Mouse (Mus musculus) thymus, adult 2 months (tissue): Measurements from ENCODE around the gene Lax1. TPM values are rescaled to one million over a fixed set of nuclear protein-coding genes. Genes with fewer than 3 reads are reported as not detected.

ENCODE experiments used
- DNase-seq: peaks from one replicate; pipeline ENCODE4 v3.0.0; 2021
- H3K27ac ChIP-seq: fragments of 200-500 bp; 2 replicates; pipeline ENCODE4 v1.5.1; 2012; ENCODE audit warnings: low read length, control low read depth; ENCODE audit not compliant: control insufficient read depth, insufficient read depth
- H3K27me3 ChIP-seq: fragments of 200-500 bp; 2 replicates; pipeline ENCODE4 v1.6.1; 2012; ENCODE audit warnings: mild to moderate bottlenecking, low read length, moderate library complexity, mixed read lengths; ENCODE audit not compliant: control insufficient read depth, insufficient read depth
- H3K36me3 ChIP-seq: fragments of 200-500 bp; 2 replicates; pipeline ENCODE4 v1.6.1; 2012; ENCODE audit warnings: mild to moderate bottlenecking, low read length, moderate library complexity; ENCODE audit not compliant: control insufficient read depth, insufficient read depth
- H3K4me1 ChIP-seq: fragments of 200-500 bp; replicated peaks from 2 replicates; pipeline ENCODE4 v1.6.1; 2012; ENCODE audit warnings: low read length; ENCODE audit not compliant: control insufficient read depth, insufficient read depth
- H3K4me3 ChIP-seq: fragments of 200-500 bp; 2 replicates; pipeline ENCODE4 v1.5.1; 2012; ENCODE audit warnings: mild to moderate bottlenecking, low read length, control low read depth, moderate library complexity; ENCODE audit not compliant: control insufficient read depth, insufficient read depth
- CTCF ChIP-seq: fragments of 200-500 bp; IDR thresholded peaks from 2 replicates; pipeline ENCODE4 v1.5.1; 2012; ENCODE audit warnings: mild to moderate bottlenecking, control low read depth, low read length, moderate library complexity, borderline replicate concordance; ENCODE audit not compliant: control insufficient read depth, poor library complexity, insufficient read depth; ENCODE audit errors: extremely low read depth
- POLR2A ChIP-seq: fragments of 200-500 bp; IDR thresholded peaks from 2 replicates; pipeline ENCODE4 v1.6.1; 2012; ENCODE audit warnings: mild to moderate bottlenecking, low read length, control low read depth, moderate library complexity; ENCODE audit not compliant: control insufficient read depth, poor library complexity, insufficient read depth; ENCODE audit errors: extremely low read depth
- WGBS: fragments of 180-500 bp; shearing (Covaris S2); methylation state at CpG from one replicate; pipeline ENCODE4 v1.1.7; 2018; 5-methylcytosine and 5-hydroxymethylcytosine counted together
- polyA plus RNA-seq: library from polyadenylated mRNA; depleted of rRNA; stranded (reverse); fragments of >200 nt; gene quantifications from 2 replicates; pipeline ENCODE4 v1.2.3, GENCODE M21; 2012; rRNA removed

The Lax1 gene
- polyA plus RNA-seq: 19.3 and 21.9 TPM in 2 replicates

- Histone ChIP-seq H3K4me1 (peaks cover 42% of the 10 kb centered on the region), H3K27ac (peak within 1 kb of the TSS; percentile 99), H3K36me3 (no peaks in the 10 kb centered on the region), H3K27me3 (no peaks in the 10 kb centered on the region), H3K4me3 (peak within 1 kb of the TSS; percentile 89)
- TF ChIP-seq CTCF (no peak), POLR2A (peak; percentile 43; the same call in 1 of the 2 replicates)
- WGBS: 0% methylated on average over 6 of the region's 6 CpGs
- peak; percentile 74 for DNase-seq
Observed at GRCm38 (mm10) chr1:133689897-133690296, at the start of gene Lax1. TSS of gene Lax1 (minus strand) at chr1:133690108.

DNA sequence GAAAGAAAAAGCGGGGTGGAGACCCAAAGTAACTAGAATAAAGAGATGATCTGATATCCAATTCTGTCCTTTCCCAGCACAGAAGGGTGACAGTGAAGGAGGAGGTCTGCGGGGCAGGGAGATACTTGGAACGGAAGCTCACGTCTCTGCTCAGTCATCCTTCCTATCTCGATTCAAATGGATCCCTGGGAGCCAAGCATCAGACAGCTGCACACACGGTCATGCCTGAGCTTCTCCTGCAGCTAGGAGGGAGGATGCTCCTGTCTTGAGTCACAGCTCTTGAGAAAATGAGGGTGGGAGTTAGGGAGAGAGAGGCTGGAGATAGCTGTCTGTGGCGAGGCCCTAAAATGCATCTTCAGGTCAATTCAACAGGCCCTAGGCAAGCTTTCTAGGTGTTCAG lies 46.8 kb upstream of the Lax1 start:
- Histone ChIP-seq H3K4me1 (no peaks in the 10 kb centered on the region), H3K36me3 (no peaks in the 10 kb centered on the region)

GRCm38 (mm10) chr1:133735995-133736652 lies 46.2 kb upstream of the Lax1 start:
- Histone ChIP-seq H3K4me1 (no peaks in the 10 kb centered on the region), H3K4me3 (no peak overlapping the region), H3K36me3 (no peaks in the 10 kb centered on the region), H3K27ac (no peak overlapping the region), H3K27me3 (no peaks in the 10 kb centered on the region; the same call in 1 of the 2 replicates)
- 84% methylated on average over 17 of the region's 17 CpGs for whole genome bisulfite sequencing
- TF ChIP-seq POLR2A: no peak
- peak; percentile 83; the same call in 1 of the 2 replicates for TF ChIP-seq CTCF
- peak; percentile 26 for DNase-seq

More for the DNA sequence above, 46.8 kb upstream of the Lax1 start:
- WGBS: 95% methylated on average over 7 of the region's 7 CpGs
- DNase-seq: no peak
- H3K27me3 ChIP-seq: no peaks in the 10 kb centered on the region; the same call in 1 of the 2 replicates
- TF ChIP-seq CTCF: no peak
- no peak for TF ChIP-seq POLR2A
- H3K4me3 ChIP-seq: no peak overlapping the region
- H3K27ac ChIP-seq: no peak overlapping the region

DNA sequence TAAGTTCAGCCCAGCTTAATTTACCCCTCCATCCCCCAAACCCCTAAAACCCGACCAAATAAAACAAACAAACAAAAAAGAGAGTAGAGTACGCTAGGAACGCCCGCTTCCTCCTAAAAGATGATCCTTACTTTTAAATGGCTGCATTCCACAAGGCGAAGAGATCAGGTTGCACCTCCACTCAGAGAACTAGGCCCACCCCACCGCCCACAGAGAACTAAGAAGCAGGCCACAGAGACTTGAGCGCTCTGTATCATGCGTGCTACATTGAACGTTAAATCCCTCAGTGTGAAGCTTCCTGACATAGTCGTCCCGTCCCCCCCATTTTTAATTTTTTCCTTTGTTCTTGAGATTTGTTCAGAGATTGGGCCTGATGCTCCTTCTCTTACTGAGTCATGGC lies 42.9 kb upstream of the Lax1 start:
- Histone ChIP-seq H3K27me3 (no peaks in the 10 kb centered on the region; the same call in 1 of the 2 replicates), H3K36me3 (no peaks in the 10 kb centered on the region), H3K4me3 (no peak overlapping the region), H3K27ac (no peak overlapping the region), H3K4me1 (no peaks in the 10 kb centered on the region)
- no peak for DNase-seq
- WGBS: 91% methylated on average over 11 of the region's 11 CpGs
- TF ChIP-seq POLR2A (no peak), CTCF (no peak)

DNA sequence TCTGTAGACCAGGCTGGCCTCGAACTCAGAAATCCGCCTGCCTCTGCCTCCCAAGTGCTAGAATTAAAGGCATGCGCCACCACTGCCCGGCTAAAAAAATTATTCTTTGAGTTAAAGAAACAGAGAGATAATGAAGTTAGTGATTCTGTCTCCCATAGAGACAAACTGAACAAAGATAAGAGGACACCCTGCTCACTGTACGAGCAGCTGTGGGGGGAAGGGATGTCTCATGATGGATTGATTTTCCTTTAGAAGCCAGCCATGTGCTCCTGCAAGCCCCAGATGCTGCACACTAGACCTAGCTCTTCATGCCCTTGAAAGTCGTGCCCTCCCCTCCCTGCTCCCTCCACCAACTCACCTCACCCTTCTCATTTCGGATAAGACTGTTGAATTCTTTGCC lies 38.4 kb upstream of the Lax1 start:
- H3K4me1 ChIP-seq: no peaks in the 10 kb centered on the region
- H3K27ac ChIP-seq: no peak overlapping the region
- TF ChIP-seq POLR2A: no peak
- no peak for TF ChIP-seq CTCF
- H3K4me3 ChIP-seq: no peak overlapping the region
- no peaks in the 10 kb centered on the region for H3K36me3 ChIP-seq
- DNase-seq: no peak
- 92% methylated on average over 7 of the region's 7 CpGs for WGBS
- no peaks in the 10 kb centered on the region for H3K27me3 ChIP-seq

DNA sequence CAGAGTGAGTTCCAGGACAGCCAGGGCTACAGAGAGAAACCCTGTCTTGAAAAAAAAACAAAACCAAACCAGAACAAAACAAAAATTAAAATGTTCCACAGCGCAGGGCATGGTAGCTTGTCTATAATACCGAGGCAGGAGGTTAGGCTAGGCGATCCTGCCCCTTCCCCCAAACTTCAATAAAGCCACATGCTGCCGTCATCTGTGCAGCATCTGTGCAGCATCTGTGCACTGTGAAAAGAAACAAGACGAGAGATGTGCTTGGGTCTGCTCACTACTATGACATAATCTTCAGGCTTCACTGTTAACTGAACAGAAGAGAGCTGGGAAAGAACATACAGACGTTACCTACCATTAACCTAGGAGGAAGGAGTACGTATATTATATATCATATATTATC lies 30.4 kb upstream of the Lax1 start:
- Histone ChIP-seq H3K4me3 (no peak overlapping the region), H3K27ac (no peak overlapping the region), H3K4me1 (no peaks in the 10 kb centered on the region), H3K27me3 (no peaks in the 10 kb centered on the region), H3K36me3 (no peaks in the 10 kb centered on the region)
- WGBS: 86% methylated on average over 7 of the region's 7 CpGs
- no peak for DNase-seq
- TF ChIP-seq POLR2A (no peak), CTCF (no peak)
